Mouse (Mus musculus) olfactory bulb, adult 2 months (tissue): ENCODE measurements around the gene Cdc14b.

Experiments used
- CTCF ChIP-seq: fragments of 200-500 bp; IDR thresholded peaks from 2 replicates; pipeline ENCODE4 v1.5.1; 2012; ENCODE audit warnings: low read depth, mild to moderate bottlenecking, low read length, moderate library complexity; ENCODE audit not compliant: insufficient read depth
- POLR2A ChIP-seq: fragments of 200-500 bp; IDR thresholded peaks from 2 replicates; pipeline ENCODE4 v1.6.1; 2012; ENCODE audit warnings: mild to moderate bottlenecking, low read depth, low read length, moderate library complexity; ENCODE audit not compliant: insufficient read depth

- TF ChIP-seq POLR2A: no peak
- TF ChIP-seq CTCF: no peak
Observed at GRCm38 (mm10) chr13:64318355-64318754, 43.3 kb upstream of the Cdc14b start.
